Mouse (Mus musculus) limb, embryonic 12.5 days (tissue): ENCODE data around the gene Tubb2a. TPM values are rescaled to one million over a fixed set of nuclear protein-coding genes. Genes with fewer than 3 reads are reported as not detected.

Source experiments
- ATAC-seq: fragments of 200-750 bp; cut with Nextera tagmentation; 2 replicates; pipeline ENCODE4 v1.8.0; 2017; ENCODE audit warnings: low read depth, moderate TSS enrichment; ENCODE audit not compliant: insufficient number of reproducible peaks, insufficient read depth, low FRiP score, low TSS enrichment
- H3K27ac ChIP-seq: fragments of 300-500 bp; sonication (generic); 2 replicates; pipeline ENCODE4 v1.5.1; 2016; ENCODE audit warnings: mild to moderate bottlenecking, moderate library complexity
- H3K27me3 ChIP-seq: fragments of 300-500 bp; sonication (generic); 2 replicates; pipeline ENCODE4 v1.6.1; 2016; ENCODE audit warnings: mild to moderate bottlenecking, moderate library complexity
- H3K36me3 ChIP-seq: fragments of 300-500 bp; sonication (generic); 2 replicates; pipeline ENCODE4 v1.6.1; 2016; ENCODE audit warnings: mild to moderate bottlenecking, moderate library complexity
- H3K4me1 ChIP-seq: fragments of 300-500 bp; sonication (generic); replicated peaks from 2 replicates; pipeline ENCODE4 v1.6.1; 2016
- H3K4me2 ChIP-seq: fragments of 300-500 bp; sonication (generic); 2 replicates; pipeline ENCODE4 v1.6.1; 2016; ENCODE audit warnings: mild to moderate bottlenecking, moderate library complexity
- H3K4me3 ChIP-seq: fragments of 300-500 bp; sonication (generic); replicated peaks from 2 replicates; pipeline ENCODE4 v1.5.1; 2016; ENCODE audit warnings: mild to moderate bottlenecking
- H3K9ac ChIP-seq: fragments of 300-500 bp; sonication (generic); replicated peaks from 2 replicates; pipeline ENCODE4 v1.6.1; 2016; ENCODE audit warnings: mild to moderate bottlenecking, moderate library complexity
- H3K9me3 ChIP-seq: fragments of 300-500 bp; sonication (generic); 2 replicates; pipeline ENCODE4 v1.6.1; 2016; ENCODE audit warnings: mild to moderate bottlenecking, moderate library complexity
- WGBS: fragments of 180-500 bp; shearing (Covaris S2); methylation state at CpG from one replicate; pipeline ENCODE4 v1.1.7; 2016; 5-methylcytosine and 5-hydroxymethylcytosine counted together
- polyA plus RNA-seq: library from polyadenylated mRNA; unstranded; fragments of >200 nt; fragmentation: Nextera tagmentation; extraction: Ambion mirVana; gene quantifications from 2 replicates; pipeline ENCODE4 v1.2.1, GENCODE M21; 2016

Gene Tubb2a
- polyA plus RNA-seq, 1 experiment from 2014 or later = 79.8 TPM

DNA sequence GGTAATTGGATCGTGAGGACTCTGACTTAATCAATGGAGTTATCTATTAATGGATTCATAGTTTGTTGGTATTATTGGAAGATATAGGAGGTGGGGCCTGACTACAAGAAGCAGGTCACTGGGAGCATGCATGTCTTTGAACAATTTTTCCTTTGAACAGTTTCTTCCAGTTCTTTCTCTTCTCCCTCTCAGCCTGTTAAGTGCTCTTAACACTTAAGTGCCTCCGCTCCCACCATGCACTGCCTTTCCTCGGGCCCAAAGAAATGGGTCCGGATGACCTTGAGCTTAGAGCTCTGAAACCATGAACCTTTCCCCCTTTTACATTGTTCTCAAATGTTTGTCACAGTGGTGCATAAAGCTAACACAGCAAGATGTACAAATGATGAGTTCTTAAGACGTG lies 41.1 kb downstream of the Tubb2a start:
- no peak for ATAC-seq
- Histone ChIP-seq H3K9me3 (no peaks in the 10 kb centered on the region), H3K27me3 (no peaks in the 10 kb centered on the region), H3K4me3 (no peak overlapping the region), H3K4me1 (peaks cover 11% of the 10 kb centered on the region), H3K27ac (no peak overlapping the region; the same call in 1 of the 2 replicates), H3K36me3 (peaks cover 15% of the 10 kb centered on the region; the same call in 1 of the 2 replicates), H3K9ac (no peak overlapping the region), H3K4me2 (0 out of 2 replicates have a peak overlapping the region, but pooled peaks have one; percentile 72)
- 84% methylated on average over 5 of the region's 5 CpGs for WGBS

DNA sequence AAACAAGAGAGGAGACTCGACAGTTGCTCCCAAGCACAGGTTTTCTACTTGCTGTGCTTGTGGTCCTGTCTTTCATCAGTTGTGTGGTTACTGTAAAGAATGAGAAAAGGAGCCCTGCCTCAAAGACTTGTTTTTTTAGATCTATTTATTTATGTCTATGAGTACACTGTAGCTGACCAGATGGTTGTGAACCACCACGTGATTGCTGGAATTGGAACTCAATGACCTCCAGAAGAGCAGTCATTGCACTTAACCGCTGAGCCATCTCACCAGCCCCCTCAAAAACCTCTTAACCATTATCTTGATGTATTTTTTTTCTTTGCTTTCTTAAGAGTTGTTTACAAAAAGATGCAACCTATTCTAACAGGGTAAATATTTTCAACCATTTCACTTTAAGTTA lies 42.4 kb downstream of the Tubb2a start:
- Histone ChIP-seq H3K9me3 (no peaks in the 10 kb centered on the region), H3K4me2 (no peak overlapping the region), H3K27ac (no peak overlapping the region), H3K4me3 (no peak overlapping the region), H3K4me1 (peaks cover 11% of the 10 kb centered on the region), H3K36me3 (peaks cover 26% of the 10 kb centered on the region; the same call in 1 of the 2 replicates), H3K9ac (no peak overlapping the region), H3K27me3 (no peaks in the 10 kb centered on the region)
- 87% methylated on average over 3 of the region's 3 CpGs for WGBS
- ATAC-seq = no peak

DNA sequence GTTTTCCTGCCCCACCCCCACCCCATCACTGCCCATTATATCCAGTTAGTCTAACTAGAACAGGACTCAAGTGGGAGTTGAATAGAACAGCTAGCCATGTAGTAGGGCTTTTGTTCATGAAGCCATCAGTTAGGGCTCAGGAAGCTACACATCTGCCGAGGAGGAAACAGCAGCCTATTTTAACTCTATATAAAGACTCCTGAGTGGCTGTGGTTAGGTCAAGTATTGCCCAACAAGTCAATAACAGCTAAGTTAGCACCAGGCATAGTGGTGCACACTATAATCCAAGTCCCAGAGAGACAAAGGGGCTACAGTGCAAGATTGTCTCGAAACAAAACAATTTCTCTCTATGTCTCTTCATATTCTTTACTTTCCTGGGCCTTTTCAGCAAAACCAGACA lies 45.8 kb downstream of the Tubb2a start:
- Histone ChIP-seq H3K4me1 (peaks cover under 1% of the 10 kb centered on the region; the same call in 1 of the 2 replicates), H3K4me2 (no peak overlapping the region), H3K27ac (no peak overlapping the region), H3K27me3 (no peaks in the 10 kb centered on the region), H3K36me3 (peaks cover 52% of the 10 kb centered on the region), H3K9ac (no peak overlapping the region), H3K9me3 (no peaks in the 10 kb centered on the region), H3K4me3 (no peak overlapping the region)
- ATAC-seq = no peak
- WGBS = 93% methylated on average over 2 of the region's 2 CpGs

Other genes with a start within 250 kb of the Tubb2a start
- gene Serpinb6e, start 234.6 kb downstream of the Tubb2a start, polyA plus RNA-seq = not detected in 2 replicates
- 0.15 and 0.25 TPM in 2 replicates for gene Serpinb6c, start 172.3 kb downstream of the Tubb2a start, polyA plus RNA-seq
- gene Nqo2, start 113.3 kb downstream of the Tubb2a start, polyA plus RNA-seq = 14.1 and 16.6 TPM in 2 replicates
- 12.7 and 15.6 TPM in 2 replicates for gene Ripk1, start 75.6 kb downstream of the Tubb2a start, polyA plus RNA-seq
- 55.4 and 60.9 TPM in 2 replicates for gene Serpinb6a, start 75.2 kb downstream of the Tubb2a start, polyA plus RNA-seq
- gene Bphl, start 40.4 kb downstream of the Tubb2a start, polyA plus RNA-seq = 46.1 and 46.2 TPM in 2 replicates
- 25.6 and 27.1 TPM in 2 replicates for gene Tubb2b, start 52.5 kb upstream of the Tubb2a start, polyA plus RNA-seq
- 102 and 106 TPM in 2 replicates for gene Psmg4, start 85.0 kb upstream of the Tubb2a start, polyA plus RNA-seq